Mouse (Mus musculus): ENCODE results near the gene Spg11. TPM values are rescaled to one million over a fixed set of nuclear protein-coding genes. Genes with fewer than 3 reads are reported as not detected.
A peak's percentile ranks its signal among the peaks of the same experiment; 100 is the strongest.
"Not testable (repeated sequence)": the region's sequence is repeated elsewhere in the genome, so short reads cannot be mapped to it uniquely, and the experiment has no call there.

The Spg11 gene
- total RNA-seq, 2 experiments from 2014 or later: 12.5 to 13.2 TPM

DNA sequence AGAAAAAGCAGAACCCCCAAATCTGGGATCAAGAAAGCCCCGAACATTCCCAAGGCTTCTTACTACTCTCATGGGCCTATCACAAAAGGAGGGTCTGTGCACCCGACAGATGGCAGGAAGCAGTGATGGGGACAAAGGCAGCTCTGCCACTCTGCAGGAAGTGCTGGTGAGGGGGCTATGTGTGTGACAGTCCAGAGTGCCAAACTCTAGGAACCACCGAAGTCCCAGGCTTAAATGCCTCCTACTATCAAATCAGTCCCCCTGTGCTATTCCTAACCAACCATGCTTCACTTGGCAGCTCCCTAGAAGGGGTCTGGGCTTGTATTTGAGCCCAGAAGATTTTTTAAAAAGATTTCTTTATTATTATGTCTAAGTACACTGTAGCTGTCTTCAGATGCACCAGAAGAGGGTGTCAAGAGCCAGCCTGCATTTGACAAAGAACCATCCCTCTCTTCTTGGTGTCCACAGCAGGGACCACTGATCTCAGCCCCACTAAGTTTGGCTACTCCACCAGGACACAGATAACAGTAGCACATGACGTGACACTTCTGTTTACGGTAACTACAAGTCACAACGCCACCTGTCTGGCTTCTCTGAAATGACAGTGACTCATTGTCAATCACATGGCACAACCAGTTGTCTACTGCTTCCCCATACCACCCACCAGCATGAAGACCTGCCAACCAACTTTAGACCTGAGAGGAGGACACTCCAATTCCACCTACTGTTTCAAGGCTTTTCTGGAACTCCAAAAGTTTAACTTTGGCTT, 48.9 kb downstream of the Spg11 start:
- ATAC-seq (replicated peaks; ENCODE audit: poor library complexity, severe bottlenecking): peak; percentile 21

DNA sequence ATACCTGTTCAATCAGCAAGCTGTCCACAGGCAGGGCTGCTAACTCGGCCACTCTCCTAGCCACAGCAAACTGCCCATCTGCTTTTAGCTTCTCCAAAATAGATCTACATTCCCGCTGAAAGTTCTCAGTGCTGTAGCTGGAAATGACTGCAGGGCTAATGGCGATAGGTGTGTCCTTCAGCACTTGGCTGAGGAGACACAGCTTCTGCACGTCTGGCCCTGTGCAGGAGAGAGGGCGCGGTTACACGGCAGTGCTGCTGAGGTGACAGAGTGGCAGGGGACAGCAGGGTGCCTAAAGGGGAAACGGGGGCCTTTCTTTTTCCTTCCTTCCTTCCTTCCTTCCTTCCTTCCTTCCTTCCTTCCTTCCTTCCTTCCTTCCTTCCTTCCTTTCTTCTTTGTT, 51.9 kb downstream of the Spg11 start:
- ATAC-seq (replicated peaks; ENCODE audit: poor library complexity, severe bottlenecking): no peak

DNA sequence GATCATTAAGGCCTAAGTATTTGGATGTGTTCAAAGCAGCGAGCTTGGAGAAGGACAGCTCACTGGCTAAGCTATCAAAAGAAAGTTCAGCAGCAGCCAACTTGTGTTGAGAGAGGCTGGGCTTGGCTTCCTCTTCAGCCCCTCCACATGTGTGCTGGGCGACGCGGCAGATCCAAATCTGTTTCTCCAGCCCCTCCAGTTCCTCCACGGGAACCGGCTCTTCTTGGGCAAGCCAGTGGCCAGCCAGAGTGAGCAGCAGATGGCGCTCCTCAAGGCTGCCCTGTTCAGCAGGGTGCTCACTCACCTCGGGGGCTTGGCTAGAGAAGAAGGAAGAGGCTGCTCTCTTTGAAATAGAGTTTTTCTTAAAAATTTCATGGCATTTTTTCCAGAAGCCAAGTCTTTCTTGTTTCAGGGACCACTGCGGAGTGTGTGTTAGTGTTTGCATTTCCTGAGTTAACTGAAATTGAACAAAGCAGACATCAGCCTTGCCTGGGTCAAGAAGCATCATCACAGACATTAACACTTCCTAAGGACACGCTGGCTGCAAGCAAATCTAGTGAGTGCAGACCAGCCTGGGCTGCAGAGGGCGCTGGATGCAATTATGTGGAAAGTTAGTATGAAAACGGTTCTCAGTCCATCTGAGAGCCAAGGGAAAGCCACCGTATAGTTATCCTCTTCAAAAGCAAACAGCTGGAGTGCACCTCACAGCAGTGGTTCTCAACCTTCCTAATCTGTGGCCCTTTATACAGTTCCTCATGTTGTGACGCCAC, 52.8 kb downstream of the Spg11 start:
- ATAC-seq (replicated peaks; ENCODE audit: poor library complexity, severe bottlenecking): peak; percentile 57

DNA sequence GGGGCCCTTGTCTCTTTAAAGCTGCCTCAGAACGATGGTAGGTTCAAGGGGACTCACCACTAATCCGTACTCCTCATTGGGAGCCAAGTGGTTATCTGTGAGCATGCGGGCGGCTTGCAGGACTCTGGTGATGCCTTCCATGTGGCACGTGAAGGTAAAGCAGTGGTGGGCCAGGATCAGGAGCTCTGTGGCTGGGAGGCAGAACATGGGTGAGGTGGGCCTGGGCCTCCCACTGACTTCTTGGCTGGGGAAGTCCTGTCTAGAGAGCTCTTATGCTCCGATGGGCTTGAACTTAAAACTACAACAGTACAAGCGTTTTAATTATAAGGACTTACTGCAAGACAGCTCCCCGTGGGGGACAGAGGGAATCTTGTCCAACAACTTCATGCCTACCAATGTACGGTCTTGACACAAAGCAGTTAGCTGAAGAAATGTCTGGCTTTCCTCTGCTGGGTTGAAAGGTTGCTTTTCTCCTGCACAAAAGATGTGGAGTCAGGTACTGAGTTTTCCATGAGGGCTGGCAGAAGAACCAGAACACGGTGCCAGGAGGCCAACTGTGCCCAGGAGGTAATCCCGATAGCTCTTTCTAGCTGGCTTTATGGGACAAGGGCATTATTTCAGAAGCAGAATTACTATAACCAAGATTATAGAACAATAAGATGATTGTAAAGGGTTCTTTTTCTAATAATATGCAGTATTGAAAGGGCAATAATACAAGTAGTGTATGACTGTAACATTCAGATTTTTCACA, 58.6 kb downstream of the Spg11 start:
- ATAC-seq (replicated peaks; ENCODE audit: poor library complexity, severe bottlenecking): no peak

DNA sequence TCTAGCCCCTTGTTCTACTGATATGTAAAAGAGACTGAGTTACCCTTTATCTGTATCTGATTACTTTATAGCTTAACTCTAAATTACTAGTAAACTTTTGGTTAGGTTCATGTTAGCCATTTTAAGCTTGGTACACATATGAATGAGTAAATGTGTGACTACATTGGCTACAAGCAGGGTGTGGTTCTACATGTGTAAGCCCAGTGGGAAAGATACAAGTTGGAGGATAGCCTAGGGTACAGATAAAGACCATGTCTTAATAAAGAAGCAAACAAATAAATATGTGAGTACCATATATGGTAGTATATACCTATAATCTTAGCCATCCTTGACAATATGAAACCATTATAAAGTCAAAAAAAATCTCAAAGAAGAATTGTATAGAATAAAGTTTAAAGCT, 74.3 kb downstream of the Spg11 start:
- no peak for ATAC-seq (replicated peaks; ENCODE audit: poor library complexity, severe bottlenecking)

DNA sequence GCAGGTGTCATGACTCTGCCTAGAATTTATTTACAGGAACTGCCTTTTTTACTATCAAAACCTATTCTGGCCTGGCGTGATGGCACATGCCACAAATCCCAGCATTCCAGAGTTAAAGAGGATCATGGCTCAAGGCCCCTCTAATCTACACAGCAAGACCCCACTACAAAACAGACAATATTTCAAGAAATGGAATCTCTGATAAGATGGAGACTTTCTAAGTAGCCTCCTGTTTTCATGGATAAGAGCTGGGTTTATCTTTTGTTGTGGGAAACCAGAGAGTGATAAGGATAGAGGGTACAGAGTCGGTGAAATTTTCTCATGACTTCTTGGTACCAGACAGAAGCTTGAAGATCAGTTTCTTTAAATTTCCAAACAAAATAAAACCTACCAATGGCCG, 82.1 kb downstream of the Spg11 start:
- ATAC-seq (replicated peaks; ENCODE audit: poor library complexity, severe bottlenecking): no peak

DNA sequence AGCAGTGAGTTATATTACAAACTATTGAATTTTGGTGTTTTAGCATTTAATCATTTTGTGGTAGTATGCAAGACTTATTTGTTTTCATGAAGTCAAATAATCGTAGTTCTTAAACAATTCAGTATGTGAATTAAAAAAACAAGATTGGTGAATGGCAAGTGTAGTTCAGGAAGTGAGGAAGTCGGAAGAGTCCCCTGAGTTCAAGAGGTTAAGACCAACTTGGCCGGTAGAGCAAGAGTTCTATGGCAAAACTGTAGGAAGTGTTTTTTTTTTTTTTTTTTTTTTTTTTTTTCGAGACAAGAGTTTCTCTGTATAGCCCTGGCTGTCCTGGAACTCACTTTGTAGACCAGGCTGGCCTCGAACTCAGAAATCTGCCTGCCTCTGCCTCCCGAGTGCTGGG, 86.2 kb downstream of the Spg11 start:
- no peak for ATAC-seq (replicated peaks; ENCODE audit: poor library complexity, severe bottlenecking)

DNA sequence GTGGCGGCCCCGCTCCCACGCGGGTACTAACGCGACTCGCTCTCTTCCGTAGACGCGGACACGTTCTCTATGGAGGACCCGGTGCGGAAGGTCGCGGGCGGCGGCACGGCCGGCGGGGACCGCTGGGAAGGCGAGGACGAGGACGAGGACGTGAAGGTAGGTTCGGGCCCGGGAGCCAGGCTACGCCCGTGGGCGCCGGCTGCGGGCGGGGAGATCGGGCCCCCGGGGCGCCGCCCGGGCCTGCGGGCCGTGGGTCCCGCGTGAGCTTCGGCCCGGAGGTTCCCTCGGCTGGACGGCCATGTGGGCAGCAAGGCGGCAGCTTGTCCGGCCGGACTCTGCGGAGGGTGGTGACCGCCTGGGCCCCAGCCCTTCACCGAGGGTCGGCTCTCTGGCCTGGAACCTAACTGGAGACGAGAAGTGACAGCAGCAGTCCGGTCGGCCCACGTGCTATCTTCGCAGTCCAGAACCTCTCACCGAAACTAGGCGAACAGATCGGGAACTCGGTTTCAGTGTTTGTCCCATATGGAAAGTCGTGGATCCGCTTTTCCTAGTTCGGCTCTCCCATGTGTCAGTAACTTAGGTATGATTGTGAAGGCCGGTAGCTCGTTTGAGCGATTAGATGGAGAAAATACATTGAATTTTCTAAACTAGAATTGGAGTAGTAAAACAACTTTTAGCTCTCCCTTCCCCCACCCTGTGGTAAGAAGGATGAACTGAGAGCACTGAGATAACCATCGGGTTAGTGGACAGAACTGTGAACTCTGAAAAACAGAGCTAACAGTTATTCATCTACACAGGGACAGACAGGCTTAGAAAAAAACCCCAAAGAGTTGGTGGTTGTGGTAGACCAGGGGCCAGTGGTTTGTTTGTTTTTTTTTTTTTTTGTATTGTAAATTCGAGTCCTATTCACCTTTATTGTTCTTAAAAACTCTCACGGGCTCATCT, 89.2 kb downstream of the Spg11 start:
- peak; percentile 25 for ATAC-seq (replicated peaks; ENCODE audit: poor library complexity, severe bottlenecking)

DNA sequence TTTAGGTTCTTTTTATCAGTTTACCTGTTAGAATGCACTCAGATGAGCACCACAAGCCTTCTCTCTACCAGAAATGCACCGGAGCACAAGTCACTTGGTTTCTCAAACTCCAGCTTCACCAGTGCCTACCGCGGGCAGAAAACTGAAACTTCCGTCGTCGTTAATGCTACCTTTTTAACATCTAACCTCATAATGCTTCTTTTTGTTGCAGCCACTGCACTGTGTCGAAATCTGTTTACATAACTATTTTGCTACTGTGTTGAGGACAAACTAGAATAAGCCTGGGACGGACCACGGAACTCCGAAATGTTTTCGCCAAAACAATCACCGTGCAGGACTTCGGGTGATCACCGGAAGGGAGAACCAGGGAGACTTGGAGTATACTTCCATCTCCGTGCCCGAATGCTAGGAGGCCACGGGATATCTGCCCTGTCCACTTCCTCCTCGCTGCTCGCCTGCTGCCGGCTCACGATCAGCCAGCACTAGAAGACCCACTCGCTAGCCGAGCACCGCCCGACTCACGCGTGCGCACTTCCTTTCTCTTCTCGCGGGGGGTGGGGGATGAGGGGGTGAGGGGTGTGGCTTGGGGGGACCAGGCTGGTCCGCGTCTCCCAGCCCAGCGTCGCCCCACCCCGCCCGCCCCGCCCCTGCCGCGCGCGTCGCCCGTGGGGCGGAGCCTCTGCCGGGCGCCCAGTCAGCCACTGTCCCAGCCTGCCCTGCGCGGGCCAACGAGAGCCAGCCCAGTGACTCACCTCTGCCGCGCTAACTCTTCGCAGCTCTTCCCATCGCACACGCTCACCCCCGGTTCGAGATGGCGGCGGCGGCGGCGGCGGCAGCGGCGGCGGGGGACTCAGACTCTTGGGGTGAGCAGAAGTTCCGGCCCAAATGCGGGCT, 90.1 kb downstream of the Spg11 start, which contains the start of gene Eif3j1:
TSS of gene Eif3j1 (plus strand) at position 685 of the 894 bp plus-strand sequence.
- peak; percentile 88 for ATAC-seq (replicated peaks; ENCODE audit: poor library complexity, severe bottlenecking)

DNA sequence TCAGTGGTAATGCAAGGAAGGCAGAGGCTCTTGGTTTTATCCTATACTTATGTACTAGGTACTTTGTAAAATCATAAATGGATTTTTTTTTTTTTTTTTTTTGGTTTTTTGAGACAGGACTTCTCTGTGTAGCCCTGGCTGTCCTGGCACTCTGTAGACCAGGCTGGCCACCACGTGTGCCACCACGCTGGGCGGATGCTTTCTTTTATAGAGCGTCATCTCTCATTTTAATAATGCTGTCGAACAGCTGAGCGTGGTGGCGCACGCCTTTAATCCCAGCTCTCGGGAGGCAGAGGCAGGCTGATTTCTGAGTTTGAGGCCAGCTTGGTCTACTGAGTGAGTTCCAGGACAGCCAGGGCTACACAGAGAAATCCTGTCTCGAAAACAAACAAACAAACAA, 91.1 kb downstream of the Spg11 start:
- not testable (repeated sequence) for ATAC-seq (replicated peaks; ENCODE audit: poor library complexity, severe bottlenecking)

DNA sequence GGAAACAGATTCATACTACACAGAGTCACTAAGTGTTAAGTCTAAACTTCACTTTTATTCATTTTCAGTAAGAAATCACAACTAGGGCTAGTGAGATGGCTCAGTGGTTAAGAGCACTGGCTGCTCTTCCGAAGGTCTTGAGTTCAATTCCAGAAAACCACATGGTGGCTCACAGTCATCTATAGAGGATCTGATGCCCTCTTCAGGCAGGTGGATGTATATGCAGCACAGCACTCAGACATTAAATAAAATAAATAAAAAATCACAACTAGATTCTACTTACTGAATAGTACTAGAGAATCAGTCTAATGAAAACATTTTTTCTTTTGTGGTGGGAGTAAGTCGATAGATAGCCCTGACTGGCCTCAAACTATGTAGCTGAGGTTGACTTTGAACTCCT, 95.9 kb downstream of the Spg11 start:
- ATAC-seq (replicated peaks; ENCODE audit: poor library complexity, severe bottlenecking): peak; percentile 61; the same call in 1 of the 2 replicates

DNA sequence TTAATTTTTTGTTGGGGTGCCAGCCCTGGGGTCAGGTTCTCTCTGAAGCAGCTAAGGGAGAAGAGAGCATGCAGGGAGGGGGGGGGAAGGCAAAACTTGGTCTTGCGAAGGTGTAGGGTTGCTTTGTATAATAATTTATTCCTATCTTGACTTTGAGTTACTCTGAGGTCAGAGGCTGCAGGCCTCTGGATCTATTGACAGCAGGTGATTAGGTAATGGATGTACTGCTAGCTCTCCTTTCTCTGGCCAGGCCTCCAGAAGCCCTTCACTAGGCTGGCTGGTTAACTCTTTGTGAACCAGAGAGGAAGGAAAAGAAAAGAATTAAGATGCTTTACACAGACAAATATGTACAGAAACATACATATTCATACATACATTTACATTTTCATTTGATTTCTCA, 99.5 kb downstream of the Spg11 start:
- ATAC-seq (replicated peaks; ENCODE audit: poor library complexity, severe bottlenecking): no peak

DNA sequence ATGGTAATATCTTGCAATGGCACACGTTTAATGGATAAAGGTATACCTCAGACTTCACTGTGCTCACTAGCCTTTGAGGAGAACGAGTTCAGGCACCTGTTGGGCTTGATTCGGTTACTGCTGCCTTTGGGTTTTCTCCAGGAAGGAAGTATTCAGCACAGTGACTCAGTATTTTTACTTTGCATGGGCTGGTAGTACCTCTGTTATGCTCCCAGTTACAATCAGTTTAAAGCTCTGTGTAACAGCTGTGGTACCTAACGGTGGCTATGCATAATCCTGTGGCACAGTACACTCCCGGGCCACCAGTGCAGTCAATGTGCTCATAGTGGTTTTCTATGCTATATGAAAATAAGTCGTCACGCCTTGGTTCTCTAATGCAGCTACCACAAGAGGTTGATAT, 106.7 kb downstream of the Spg11 start:
- ATAC-seq (replicated peaks; ENCODE audit: poor library complexity, severe bottlenecking): no peak

DNA sequence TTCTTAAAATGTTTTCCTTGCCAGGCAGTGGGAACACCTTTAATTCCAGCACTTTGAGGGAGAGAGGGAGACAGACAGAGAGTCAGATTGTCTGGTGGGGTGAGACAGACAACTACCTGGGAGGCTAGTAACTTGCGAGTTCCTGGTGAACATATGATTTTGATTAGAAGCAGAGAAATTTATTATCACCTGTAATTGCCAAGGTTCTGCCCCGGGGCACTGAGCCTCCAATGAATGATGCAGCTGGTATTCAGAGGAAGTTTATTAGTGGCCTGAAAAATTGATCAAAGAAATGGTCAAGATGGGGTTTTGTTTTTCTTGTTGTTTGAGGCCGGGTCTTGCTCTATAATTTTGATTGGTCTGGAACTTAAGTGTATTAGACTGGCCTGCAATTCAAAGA, 109.4 kb downstream of the Spg11 start:
- no peak for ATAC-seq (replicated peaks; ENCODE audit: poor library complexity, severe bottlenecking)

Other genes with a start within 250 kb of the Spg11 start
- 46.4 and 47.5 TPM in 2 replicates for gene Ctdspl2, start 162.4 kb downstream of the Spg11 start, total RNA-seq (2014; fragmentation: Nextera tagmentation)
- gene Ctdspl2, start 162.4 kb downstream of the Spg11 start, total RNA-seq (2017): 81.6 and 86.7 TPM in 2 replicates
- gene Mageb3, start 162.3 kb downstream of the Spg11 start, total RNA-seq (2014; fragmentation: Nextera tagmentation): not detected in 2 replicates
- 0.65 TPM in 1 of 2 replicates, not detected in the other for gene Mageb3, start 162.3 kb downstream of the Spg11 start, total RNA-seq (2017)
- 26.1 and 33.8 TPM in 2 replicates for gene Eif3j1, start 89.8 kb downstream of the Spg11 start, total RNA-seq (2014; fragmentation: Nextera tagmentation)
- gene Eif3j1, start 89.8 kb downstream of the Spg11 start, total RNA-seq (2017): 33.5 and 36.9 TPM in 2 replicates
- gene B2m, start 29.3 kb upstream of the Spg11 start, total RNA-seq (2014; fragmentation: Nextera tagmentation): 1,957 and 2,269 TPM in 2 replicates
- 1,824 and 1,957 TPM in 2 replicates for gene B2m, start 29.3 kb upstream of the Spg11 start, total RNA-seq (2017)
- gene Trim69, start 42.3 kb upstream of the Spg11 start, total RNA-seq (2014; fragmentation: Nextera tagmentation): 0.56 TPM in 1 of 2 replicates, not detected in the other
- not detected in 2 replicates for gene Trim69, start 42.3 kb upstream of the Spg11 start, total RNA-seq (2017)
- gene Patl2, start 67.8 kb upstream of the Spg11 start, total RNA-seq (2014; fragmentation: Nextera tagmentation): not detected in 2 replicates
- not detected in 2 replicates for gene Patl2, start 67.8 kb upstream of the Spg11 start, total RNA-seq (2017)
- gene Terb2, start 67.9 kb upstream of the Spg11 start, total RNA-seq (2014; fragmentation: Nextera tagmentation): not detected in 2 replicates
- not detected in 2 replicates for gene Terb2, start 67.9 kb upstream of the Spg11 start, total RNA-seq (2017)
- gene Sord, start 116.4 kb upstream of the Spg11 start, total RNA-seq (2014; fragmentation: Nextera tagmentation): 52.4 and 58.9 TPM in 2 replicates
- gene Sord, start 116.4 kb upstream of the Spg11 start, total RNA-seq (2017): 65.6 and 68.8 TPM in 2 replicates
- gene Duox2, start 180.1 kb upstream of the Spg11 start, total RNA-seq (2014; fragmentation: Nextera tagmentation): not detected in 2 replicates
- not detected in 2 replicates for gene Duox2, start 180.1 kb upstream of the Spg11 start, total RNA-seq (2017)
- not detected in 2 replicates for gene Duoxa2, start 180.5 kb upstream of the Spg11 start, total RNA-seq (2014; fragmentation: Nextera tagmentation)
- not detected in 2 replicates for gene Duoxa2, start 180.5 kb upstream of the Spg11 start, total RNA-seq (2017)
- not detected in 2 replicates for gene Duoxa1, start 195.3 kb upstream of the Spg11 start, total RNA-seq (2014; fragmentation: Nextera tagmentation)
- gene Duoxa1, start 195.3 kb upstream of the Spg11 start, total RNA-seq (2017): 0.10 TPM in 1 of 2 replicates, not detected in the other
- not detected in 2 replicates for gene Duox1, start 197.3 kb upstream of the Spg11 start, total RNA-seq (2014; fragmentation: Nextera tagmentation)
- gene Duox1, start 197.3 kb upstream of the Spg11 start, total RNA-seq (2017): not detected in 2 replicates